Mouse (Mus musculus) liver, adult 2 months (tissue): ENCODE data around the gene Ccdc136.

ENCODE experiments used
- CTCF ChIP-seq: fragments of 200-500 bp; IDR thresholded peaks from 2 replicates; pipeline ENCODE4 v1.5.1; 2011; ENCODE audit warnings: low read depth, low read length, control low read depth
- POLR2A ChIP-seq: fragments of 200-500 bp; IDR thresholded peaks from 2 replicates; pipeline ENCODE4 v1.6.1; 2011; ENCODE audit warnings: low read length, control low read depth; ENCODE audit not compliant: insufficient read depth; ENCODE audit errors: extremely low read depth

GRCm38 (mm10) chr6:29468851-29469250, 72.7 kb downstream of the Ccdc136 start:
- no peak for TF ChIP-seq POLR2A
- no peak for TF ChIP-seq CTCF
